Mouse (Mus musculus) ES-E14 (cell line): ENCODE measurements around the gene Gm9945. TPM values are rescaled to one million over a fixed set of nuclear protein-coding genes. Genes with fewer than 3 reads are reported as not detected.

Experiments used
- DNase-seq: peaks from one replicate; pipeline ENCODE4 v3.0.0-alpha.2; 2013; ENCODE audit warnings: low read depth, low spot score
- H3K27ac ChIP-seq: 2 replicates; pipeline ENCODE4 v1.5.1; 2012; ENCODE audit warnings: low read depth, mild to moderate bottlenecking, low read length, moderate library complexity, mixed read lengths; ENCODE audit not compliant: poor library complexity, insufficient read depth, severe bottlenecking
- H3K36me3 ChIP-seq: 2 replicates; pipeline ENCODE4 v1.6.1; 2012; ENCODE audit warnings: mild to moderate bottlenecking, low read length, moderate library complexity, mixed read lengths; ENCODE audit not compliant: control insufficient read depth, poor library complexity, insufficient read depth, severe bottlenecking
- H3K4me1 ChIP-seq, 2 experiments: fragments of 150-350 bp in 1 of 2; sonication (generic) in 1 of 2; 2 replicates each; pipeline ENCODE4 v1.6.1; 2012; ENCODE audit warnings: low read length in 2 of 2, mild to moderate bottlenecking in 1 of 2, mixed read lengths in 1 of 2; ENCODE audit not compliant: control insufficient read depth in 2 of 2, insufficient read depth in 2 of 2, poor library complexity in 1 of 2
- H3K4me3 ChIP-seq, 2 experiments: fragments of 150-350 bp in 1 of 2; sonication (generic) in 1 of 2; 2 replicates each; pipeline ENCODE4 v1.5.1; 2012; ENCODE audit warnings: low read length in 2 of 2, low read depth in 1 of 2, mild to moderate bottlenecking in 1 of 2, mixed read lengths in 1 of 2; ENCODE audit not compliant: insufficient read depth in 1 of 2, poor library complexity in 1 of 2, severe bottlenecking in 1 of 2
- H3K9ac ChIP-seq: 2 replicates; pipeline ENCODE4 v1.6.1; 2012; ENCODE audit warnings: low read depth, mild to moderate bottlenecking, low read length, mixed read lengths; ENCODE audit not compliant: poor library complexity, insufficient read depth, severe bottlenecking
- H3K9me3 ChIP-seq: fragments of 150-350 bp; sonication (generic); 2 replicates; pipeline ENCODE4 v1.6.1; 2012; ENCODE audit warnings: low read depth, mild to moderate bottlenecking, low read length; ENCODE audit not compliant: control insufficient read depth, insufficient read depth
- CHD2 ChIP-seq: IDR thresholded peaks from 2 replicates; pipeline ENCODE4 v1.6.1; 2014; ENCODE audit warnings: mild to moderate bottlenecking, low read depth, low read length, inconsistent platforms
- HCFC1 ChIP-seq: IDR thresholded peaks from 2 replicates; pipeline ENCODE4 v1.6.1; 2012; ENCODE audit warnings: low read length, inconsistent platforms, borderline replicate concordance; ENCODE audit not compliant: insufficient read depth
- MAFK ChIP-seq: IDR thresholded peaks from 2 replicates; pipeline ENCODE4 v1.6.1; 2014; ENCODE audit warnings: mild to moderate bottlenecking, low read depth, low read length, inconsistent platforms; ENCODE audit not compliant: insufficient read depth
- ZC3H11A ChIP-seq: IDR thresholded peaks from 2 replicates; pipeline ENCODE4 v1.6.1; 2012; ENCODE audit warnings: low read depth, mild to moderate bottlenecking, inconsistent platforms, low read length, borderline replicate concordance
- ZNF384 ChIP-seq: IDR thresholded peaks from 2 replicates; pipeline ENCODE4 v1.6.1; 2012; ENCODE audit warnings: low read depth, low read length, inconsistent platforms
- in situ Hi-C, 2 experiments: fragments of 600-800 bp; cut with MboI; formaldehyde crosslinking; loops; one replicate each; pipeline ENCODE4 v1.15.1; 2025; ENCODE audit warnings: low sequenced_read_pairs in 2 of 2, inconsistent platforms in 1 of 2; ENCODE audit not compliant: unreplicated experiment in 2 of 2
- total RNA-seq: library from RNA; depleted of rRNA; stranded (reverse); fragments of 300-350 nt; gene quantifications from 2 replicates; pipeline ENCODE4 v1.2.3, GENCODE M21; 2012

Gm9945 gene
- total RNA-seq, 1 experiment, result not detected

DNA sequence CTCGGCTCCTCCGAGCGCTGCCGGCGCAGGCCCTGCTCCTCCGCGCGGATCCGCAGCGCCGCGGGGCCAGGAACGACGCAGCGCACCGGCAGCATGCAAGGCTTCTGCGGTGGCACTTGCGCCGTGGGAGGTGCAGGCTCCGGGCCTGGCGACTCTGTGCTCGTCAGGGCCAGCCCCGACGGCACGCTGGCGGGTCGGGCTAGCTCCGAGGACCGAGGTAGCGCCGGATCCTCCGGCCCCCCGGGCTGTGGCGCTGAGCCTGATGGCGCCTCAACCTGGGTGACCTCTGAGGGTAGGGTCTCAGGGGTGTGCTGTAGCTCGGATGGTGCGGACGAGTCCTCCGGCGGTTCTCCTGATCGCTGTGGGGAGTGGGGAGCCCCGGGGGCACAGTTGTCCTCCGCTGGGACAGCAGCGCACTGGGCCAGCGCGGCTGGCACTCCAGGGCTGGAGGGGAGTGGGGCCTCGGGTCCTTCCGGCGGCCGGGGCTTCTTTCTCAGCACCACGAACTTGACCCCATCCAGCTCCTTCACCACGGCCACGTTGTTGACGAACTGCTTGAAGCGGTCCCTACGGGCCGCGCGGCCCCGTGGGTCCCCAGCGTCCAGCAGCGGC lies 689 bp upstream of the Gm9945 start:
- in situ Hi-C loops, result no loop called here
- no peak for DNase-seq
- TF ChIP-seq MAFK, result no peak
- no peak for TF ChIP-seq ZNF384
- TF ChIP-seq CHD2, result no peak
- TF ChIP-seq HCFC1, result no peak
- TF ChIP-seq ZC3H11A, result no peak
- peak overlapping the region; percentile 61 to 67 for H3K4me3 ChIP-seq
- peak overlapping the region; percentile 15; the same call in 1 of the 2 replicates for H3K9ac ChIP-seq
- no peak overlapping the region for H3K27ac ChIP-seq
- peaks cover 0 to 2% of the 10 kb centered on the region in 2 experiments; a peak in 1 of 4 replicates for H3K4me1 ChIP-seq
- H3K36me3 ChIP-seq, result no peaks in the 10 kb centered on the region
- no peaks in the 10 kb centered on the region for H3K9me3 ChIP-seq

DNA sequence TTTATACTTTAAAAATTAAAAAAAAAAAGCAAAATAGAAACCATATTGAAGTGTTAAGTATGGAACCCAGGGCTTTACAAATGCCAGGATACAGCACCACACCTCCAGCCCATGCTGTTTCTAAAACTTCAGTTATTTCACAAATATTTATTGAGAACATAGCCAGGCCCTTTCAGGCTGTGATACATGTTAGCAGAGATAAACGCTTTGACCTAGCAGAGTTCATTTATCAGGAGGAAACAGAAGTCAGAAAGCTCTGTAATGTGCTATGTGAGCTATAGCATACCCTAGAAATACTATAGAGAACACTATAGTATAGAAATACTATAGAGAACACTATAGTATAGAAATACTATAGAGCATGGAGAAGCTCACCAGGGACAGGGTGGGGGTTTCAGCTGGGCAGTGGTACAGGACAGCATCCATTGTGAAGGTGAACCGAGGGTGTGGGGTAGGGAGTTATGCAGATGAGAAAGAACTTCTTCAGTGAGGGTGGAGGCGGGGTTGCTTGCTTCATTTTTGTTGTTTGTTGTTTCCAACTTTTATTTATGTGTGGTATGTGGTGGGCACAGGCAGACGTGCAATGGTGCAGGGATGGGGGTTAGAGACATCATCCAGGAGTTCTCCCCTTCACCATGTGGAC lies 1.2 kb downstream of the Gm9945 start:
- H3K9me3 ChIP-seq, result no peaks in the 10 kb centered on the region
- in situ Hi-C loops, result no loop called here
- no peak overlapping the region for H3K4me3 ChIP-seq

DNA sequence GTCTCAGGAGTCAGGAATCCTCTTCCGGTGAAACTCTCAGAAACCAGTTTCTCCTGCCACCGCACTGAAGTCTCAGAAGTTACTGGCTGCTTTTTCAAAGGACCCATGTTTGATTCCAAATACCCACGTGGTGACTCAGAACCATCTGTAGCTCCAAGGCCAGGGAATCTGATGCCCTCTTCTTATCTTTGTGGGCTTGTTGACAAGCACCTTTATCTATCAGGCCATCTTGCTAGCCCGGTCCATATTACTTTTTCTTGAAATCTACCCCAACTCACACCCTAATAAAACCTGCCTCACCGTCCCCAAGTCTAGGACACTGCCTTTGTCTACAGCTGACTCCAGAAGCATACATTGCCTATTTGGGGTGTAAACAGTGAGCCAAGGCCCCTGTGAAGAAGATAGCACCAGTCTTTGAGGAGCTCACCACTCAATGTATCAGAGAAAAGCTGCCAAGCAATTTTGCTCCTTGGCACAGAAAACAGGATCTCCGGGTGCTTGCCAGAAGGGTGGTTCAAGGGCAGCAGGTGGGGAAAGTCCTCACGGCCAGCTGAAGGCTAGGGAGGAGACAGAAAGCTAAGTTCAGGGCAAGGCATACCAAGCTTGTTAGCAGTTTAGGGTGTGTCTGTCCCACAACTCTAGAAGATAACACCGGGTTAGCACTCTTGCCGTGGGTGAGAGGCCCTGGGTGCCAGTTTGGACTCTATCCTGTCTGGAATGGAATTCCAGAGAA lies 3.4 kb downstream of the Gm9945 start:
- H3K4me1 ChIP-seq, result peaks cover 2 to 3% of the 10 kb centered on the region in 2 experiments; a peak in 1 of 4 replicates
- TF ChIP-seq HCFC1, result no peak
- no peak for TF ChIP-seq MAFK
- no peak for TF ChIP-seq CHD2
- no peak for TF ChIP-seq ZNF384
- no peak for TF ChIP-seq ZC3H11A
- no peaks in the 10 kb centered on the region for H3K36me3 ChIP-seq
- no peaks in the 10 kb centered on the region for H3K9me3 ChIP-seq
- no peak overlapping the region for H3K4me3 ChIP-seq
- H3K9ac ChIP-seq, result no peak overlapping the region
- in situ Hi-C loops, result no loop called here
- no peak overlapping the region for H3K27ac ChIP-seq
- DNase-seq, result no peak

More for the DNA sequence above, 1.2 kb downstream of the Gm9945 start:
- TF ChIP-seq ZC3H11A (no peak), ZNF384 (no peak), MAFK (no peak), CHD2 (no peak), HCFC1 (no peak)
- no peaks in the 10 kb centered on the region for H3K36me3 ChIP-seq
- peaks cover 0 to 2% of the 10 kb centered on the region in 2 experiments; a peak in 1 of 4 replicates for H3K4me1 ChIP-seq
- H3K9ac ChIP-seq, result no peak overlapping the region
- no peak for DNase-seq
- no peak overlapping the region for H3K27ac ChIP-seq

DNA sequence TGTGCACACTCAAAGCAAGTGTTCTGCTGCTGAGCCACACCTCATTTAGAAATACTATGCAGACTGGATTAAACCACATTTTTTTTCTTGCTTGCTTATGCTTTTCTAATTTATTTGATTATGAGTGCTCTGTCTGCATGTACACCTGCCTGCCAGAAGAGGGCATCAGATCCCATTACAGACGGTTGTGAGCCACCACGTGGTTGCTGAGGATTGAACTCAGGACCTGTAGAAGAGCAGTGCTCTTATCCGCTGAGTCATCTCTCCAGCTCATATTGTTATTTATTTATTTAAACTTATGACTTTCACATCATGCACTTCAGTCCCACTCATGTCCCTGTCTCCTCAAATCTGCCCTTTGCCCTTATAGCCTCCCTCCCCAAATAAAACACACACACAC lies 5.8 kb downstream of the Gm9945 start:
- in situ Hi-C loops, result no loop called here
- H3K9me3 ChIP-seq, result no peaks in the 10 kb centered on the region
- no peak overlapping the region for H3K9ac ChIP-seq
- H3K36me3 ChIP-seq, result no peaks in the 10 kb centered on the region
- H3K27ac ChIP-seq, result no peak overlapping the region
- H3K4me1 ChIP-seq, result peaks cover 0 to 3% of the 10 kb centered on the region in 2 experiments; a peak in 1 of 4 replicates
- TF ChIP-seq HCFC1 (no peak), ZNF384 (no peak), MAFK (0 out of 2 replicates have a peak, but pooled peaks have one; percentile 39)
- no peak overlapping the region for H3K4me3 ChIP-seq
- DNase-seq, result no peak
